Mouse (Mus musculus) bone marrow, adult 2 months (tissue): ENCODE measurements at regions not wholly inside any gene's neighbourhood (a gene's known extent, or its start where the extent isn't known, plus 50 kb on each side); places are given as distances from the start of the nearest gene placed in this dataset.

Source experiments
- CTCF ChIP-seq: fragments of 200-500 bp; IDR thresholded peaks from 2 replicates; pipeline ENCODE4 v1.5.1; 2011; ENCODE audit warnings: low read length, control low read depth; ENCODE audit not compliant: control insufficient read depth, insufficient read depth
- POLR2A ChIP-seq: fragments of 200-500 bp; IDR thresholded peaks from 2 replicates; pipeline ENCODE4 v1.6.1; 2011; ENCODE audit warnings: low read depth, mild to moderate bottlenecking, control low read depth, low read length, borderline replicate concordance; ENCODE audit not compliant: control insufficient read depth

- TF ChIP-seq POLR2A (no peak), CTCF (no peak)
These were observed 347.6 kb downstream of the Wdr11 start for GRCm38 (mm10) chr7:129939266-129939665.
